Mouse (Mus musculus) layer of hippocampus, adult 9-10 months (tissue): Measurements from ENCODE around the gene Gm17455.

Source experiments
- DNase-seq: peaks from one replicate; pipeline ENCODE4 v3.0.0; 2022; ENCODE audit warnings: low spot score

Gm17455 gene

DNA sequence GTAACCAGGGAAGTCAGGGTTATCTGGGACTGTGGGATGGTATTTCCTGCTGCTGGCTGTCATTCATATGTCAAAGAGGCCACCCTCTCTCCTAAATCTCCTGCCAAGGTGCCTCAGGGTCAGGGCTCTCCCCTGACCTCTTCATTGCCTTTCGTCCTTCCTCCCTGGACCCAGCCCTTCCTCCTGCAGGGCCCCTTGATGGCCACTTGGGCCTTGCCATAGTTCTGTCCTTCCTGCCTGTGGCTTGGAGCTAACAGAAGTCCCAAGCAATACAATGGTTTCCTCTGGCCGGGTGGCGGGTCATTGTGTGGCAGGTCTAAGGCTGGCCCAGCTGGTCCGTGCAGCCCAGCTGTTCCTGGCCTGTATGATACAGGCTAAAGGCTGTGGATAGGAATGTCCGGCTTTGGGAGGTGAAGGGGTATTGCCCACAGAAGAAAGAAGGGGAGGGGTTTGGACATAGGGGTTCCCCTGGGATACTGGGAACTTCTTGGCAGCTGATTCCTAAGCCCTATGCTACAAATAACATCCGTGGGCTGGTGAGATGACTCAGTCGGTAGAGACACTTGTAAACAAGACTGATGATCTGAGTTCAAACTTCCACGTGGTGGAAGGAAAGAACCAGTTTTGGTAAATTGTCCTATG lies 25.5 kb upstream of the Gm17455 start:
- no peak for DNase-seq

DNA sequence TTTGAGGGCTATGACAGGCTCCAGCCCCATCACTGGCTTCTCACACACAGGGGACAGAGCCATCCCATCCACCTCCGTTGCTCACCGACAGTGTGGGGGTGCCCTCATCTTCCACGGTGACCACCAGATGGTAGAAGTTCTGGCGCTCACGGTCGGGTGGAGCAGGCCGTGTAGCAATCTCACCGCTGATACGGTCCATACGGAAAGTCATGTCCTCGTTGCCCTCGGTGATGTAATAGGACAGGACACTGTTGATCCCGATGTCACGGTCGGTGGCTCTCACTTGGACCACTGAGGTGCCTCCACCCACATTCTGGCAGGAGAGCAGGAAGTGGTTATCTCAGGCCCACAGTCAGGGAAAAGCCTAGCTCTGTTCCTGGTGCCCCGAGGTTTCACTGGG lies 22.8 kb upstream of the Gm17455 start:
- no peak for DNase-seq

DNA sequence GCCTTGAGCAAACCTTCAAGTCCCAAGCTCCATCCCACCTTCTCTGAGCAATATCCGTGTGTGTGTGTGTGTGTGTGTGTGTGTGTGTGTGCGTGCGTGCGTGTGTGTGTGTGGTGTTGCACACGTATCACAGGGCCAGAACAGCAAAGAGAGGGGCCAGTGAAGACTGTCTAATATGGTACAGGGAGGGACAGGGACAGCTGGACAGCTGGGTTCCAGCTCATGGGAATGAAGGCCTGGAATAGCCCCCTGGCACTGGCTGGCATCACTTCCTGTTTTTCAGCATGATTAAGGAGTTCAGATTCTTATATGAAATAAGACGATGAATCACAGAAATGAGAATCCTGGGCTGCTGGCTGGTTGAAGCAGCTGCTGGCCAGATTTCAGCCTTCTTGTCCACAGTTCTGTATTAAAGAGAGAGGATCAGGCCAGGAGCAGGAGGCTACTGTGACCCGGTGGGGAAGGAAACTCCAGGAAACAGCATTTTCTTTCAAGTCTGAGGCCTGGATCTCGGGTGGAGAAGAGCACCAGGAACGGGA lies 20.0 kb upstream of the Gm17455 start:
- DNase-seq, result no peak

DNA sequence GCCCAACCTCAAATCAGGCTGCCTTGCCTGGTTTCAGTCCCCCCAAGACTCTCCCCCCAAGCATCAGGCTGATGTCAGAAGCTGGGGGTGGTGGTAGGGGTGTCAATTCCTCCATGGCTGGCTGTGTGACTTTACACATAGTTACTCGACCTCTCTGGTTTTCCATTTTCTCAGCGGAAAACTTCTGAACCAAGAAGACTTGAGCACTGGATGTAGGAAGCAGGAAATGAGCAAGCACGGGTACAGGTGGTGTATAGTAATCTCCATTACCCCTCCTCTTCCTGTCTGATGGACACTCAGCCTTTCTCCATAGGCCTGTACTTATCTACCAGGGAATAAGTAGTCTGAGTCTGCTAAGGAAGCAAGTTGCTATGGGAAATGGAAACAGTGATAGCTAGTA lies 19.3 kb upstream of the Gm17455 start:
- no peak for DNase-seq

DNA sequence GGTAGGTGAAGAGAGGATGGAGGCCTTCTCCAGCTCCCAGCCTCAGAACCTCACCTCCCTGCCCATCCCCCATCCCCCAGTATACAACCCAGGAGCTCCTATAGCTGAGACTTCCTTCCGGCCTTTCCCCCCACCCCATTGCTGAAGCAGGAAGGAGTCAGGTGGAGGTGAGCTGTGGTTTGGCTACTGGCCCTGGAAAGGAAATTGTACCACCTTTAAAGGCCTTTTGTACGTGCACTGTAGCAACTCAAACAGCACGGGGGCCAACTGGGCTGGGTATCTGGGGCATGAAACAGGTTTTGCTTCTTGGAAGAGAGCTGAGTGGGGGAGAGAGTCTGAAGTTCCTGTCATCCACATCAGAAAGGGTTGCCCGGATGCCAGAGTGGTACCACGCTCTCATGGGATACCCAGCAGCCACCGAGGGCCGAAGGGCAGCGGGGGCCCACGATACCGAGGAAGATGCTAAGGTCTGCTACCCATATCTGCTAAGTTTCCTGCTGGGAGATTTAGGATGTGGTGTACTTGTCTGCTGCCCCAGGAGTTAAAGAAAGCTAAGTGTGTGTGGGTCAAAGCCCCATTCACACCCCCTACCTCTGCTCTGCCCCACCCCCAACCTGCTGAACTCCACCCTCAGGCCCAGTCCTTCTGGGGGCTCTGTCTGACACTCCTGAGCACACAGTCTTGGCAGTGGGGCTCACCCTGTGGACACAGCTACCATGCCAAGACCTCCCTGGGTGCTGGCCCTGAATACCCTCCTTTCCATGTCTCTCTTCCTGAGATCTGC lies 18.2 kb upstream of the Gm17455 start:
- no peak for DNase-seq

DNA sequence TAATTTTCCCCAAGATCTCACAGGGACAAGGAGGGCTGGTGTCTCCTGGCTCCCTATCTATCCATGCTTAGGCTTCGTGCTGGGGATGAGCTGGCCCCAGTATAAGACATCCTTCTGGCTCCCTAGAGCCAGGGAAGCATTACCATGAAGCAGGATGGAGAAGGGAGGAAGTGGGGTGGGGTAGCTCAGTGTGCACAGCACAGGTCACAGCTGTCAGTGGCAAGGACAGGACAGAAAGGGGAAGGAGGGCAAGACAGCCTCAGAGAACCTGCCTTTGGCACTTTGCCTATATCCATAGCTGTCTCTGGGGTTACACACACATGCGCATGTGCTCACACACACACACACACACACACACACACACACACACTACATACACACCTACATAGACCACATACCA lies 11.2 kb upstream of the Gm17455 start:
- DNase-seq, result no peak

DNA sequence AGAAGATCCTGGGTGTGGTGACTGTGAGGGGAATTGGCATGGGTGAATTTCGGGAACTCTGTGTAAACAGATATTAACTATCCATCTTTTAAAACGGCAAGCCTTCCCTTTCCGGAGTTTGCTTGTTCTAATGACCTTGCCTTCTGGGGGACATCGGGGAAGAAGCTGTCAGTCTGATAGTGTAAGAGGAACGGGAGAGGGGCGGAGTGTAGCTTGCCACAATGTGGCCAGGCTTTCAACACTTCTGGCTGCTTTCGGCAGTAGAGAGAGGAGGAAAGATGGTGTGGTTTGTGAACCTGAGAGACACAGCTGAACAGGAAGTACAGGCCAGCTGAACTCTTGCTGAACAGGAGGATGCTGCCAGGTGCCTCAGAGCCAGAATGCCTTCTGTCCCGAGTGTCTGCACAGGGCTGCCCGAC lies 10.1 kb upstream of the Gm17455 start:
- DNase-seq, result no peak

DNA sequence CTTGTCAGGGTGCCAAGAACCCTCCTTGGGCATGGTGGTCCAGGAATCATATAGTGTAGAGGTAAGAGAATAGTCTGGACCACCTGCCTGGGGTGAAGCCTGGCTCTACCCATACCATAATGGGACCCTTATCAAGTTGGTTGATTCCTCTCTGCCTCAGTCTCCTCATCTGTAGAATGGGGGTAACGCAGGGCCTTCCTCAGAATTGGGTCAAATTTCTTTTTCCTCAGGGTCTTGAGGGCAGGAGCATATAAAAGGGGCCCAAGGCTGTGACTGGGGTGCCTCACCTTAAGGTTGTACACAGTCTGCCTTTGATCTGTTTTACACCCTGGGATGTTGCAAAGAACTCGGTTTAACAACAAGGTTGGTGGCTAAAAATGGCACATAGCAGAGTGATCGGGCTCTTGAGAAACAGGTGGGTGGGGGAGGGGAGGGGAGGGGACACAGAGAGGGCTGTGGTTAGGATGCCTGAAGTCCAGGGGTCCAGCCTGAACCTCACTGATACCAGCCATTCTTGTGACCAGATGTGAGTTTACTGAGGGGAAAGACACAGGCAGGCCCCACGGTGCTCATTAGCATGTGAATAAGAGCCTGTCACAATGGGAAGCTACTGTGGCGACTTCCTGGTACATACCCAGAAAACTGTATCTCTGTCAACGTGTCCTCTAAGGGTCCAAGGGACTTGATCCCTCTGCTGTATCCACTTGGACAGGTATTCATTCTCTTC lies 9.2 kb upstream of the Gm17455 start:
- no peak for DNase-seq

DNA sequence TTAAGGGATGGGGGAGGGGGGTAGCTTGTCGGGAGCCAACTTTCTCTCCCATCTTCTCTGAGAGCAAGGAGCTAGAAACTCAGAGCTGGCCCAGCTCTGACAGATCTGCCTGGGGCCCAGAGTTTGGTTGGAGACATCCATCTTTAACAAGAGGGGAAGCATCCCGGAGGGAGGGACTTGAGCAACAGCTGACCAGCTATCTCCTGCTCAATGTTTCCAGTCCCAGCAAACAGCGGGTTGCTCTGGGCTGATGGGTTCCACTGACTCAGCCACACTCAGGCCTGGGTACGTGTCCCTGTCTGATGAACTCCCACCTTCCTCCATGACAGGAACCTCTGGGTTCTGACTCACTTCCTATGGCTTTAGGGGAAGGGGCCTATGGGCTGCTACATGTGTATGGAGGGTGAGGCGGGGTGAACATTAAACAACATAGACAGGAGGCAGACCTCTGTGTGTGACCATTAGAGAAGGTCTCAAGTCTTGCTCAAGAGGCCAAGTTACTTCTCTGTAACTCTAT lies 8.6 kb upstream of the Gm17455 start:
- no peak for DNase-seq

DNA sequence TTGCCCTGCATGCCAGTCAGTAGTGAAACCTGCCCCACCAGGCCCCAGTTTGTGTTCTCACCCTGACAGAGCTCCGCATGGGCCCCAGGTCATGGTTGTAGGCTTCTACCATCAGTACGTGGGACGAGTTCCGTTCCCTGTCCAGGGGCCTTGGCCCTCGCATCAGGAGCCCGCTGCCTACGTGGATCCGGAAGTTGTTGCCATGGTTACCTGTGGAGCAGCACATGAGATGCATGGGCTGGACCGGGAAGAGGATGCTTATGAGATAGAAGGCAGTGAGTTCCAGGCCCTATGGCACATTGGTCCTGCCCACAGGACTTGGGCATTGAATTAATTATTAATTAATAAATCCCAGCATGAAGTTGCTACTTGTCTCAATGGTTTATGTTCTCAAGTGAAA lies 7.9 kb upstream of the Gm17455 start:
- DNase-seq, result no peak

DNA sequence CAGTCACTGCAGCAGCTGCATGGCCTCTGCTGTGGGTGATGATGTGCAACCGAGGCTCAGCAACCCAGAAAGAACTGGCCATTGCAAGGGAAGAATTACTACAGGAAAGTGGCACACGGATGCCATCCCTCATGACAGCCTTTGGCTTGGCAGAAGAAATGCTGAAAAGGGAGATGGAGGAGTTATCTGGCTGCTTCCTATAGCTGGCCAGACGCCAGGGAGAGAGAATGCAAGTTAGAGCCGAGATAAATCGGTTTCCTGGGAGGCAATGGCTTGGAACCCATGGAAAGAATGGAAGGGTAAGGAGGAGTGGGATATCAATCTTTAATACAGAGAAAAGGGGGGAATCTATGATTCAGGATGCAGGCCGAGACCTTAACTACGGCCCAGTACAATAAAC lies 4.6 kb upstream of the Gm17455 start:
- DNase-seq, result no peak

DNA sequence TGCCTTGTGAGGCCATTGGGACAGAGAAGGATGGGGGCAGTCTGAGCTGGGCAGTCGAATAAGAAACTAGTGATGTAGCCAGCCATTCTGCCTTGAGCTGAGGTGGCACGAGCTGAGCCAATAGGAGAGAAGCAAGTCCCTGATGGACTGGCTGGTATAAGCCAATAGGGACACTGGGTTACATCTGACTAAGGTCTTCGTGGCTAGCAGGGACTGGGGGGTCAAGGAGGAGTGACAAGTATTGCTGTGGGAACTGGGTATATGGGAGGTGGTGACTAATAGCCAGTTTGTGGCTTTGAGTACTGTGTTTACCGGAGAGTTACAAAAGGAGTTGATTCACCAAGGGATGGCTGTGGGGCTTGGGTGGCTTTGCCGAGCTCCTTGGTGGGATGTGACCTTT lies 3.9 kb upstream of the Gm17455 start:
- no peak for DNase-seq

DNA sequence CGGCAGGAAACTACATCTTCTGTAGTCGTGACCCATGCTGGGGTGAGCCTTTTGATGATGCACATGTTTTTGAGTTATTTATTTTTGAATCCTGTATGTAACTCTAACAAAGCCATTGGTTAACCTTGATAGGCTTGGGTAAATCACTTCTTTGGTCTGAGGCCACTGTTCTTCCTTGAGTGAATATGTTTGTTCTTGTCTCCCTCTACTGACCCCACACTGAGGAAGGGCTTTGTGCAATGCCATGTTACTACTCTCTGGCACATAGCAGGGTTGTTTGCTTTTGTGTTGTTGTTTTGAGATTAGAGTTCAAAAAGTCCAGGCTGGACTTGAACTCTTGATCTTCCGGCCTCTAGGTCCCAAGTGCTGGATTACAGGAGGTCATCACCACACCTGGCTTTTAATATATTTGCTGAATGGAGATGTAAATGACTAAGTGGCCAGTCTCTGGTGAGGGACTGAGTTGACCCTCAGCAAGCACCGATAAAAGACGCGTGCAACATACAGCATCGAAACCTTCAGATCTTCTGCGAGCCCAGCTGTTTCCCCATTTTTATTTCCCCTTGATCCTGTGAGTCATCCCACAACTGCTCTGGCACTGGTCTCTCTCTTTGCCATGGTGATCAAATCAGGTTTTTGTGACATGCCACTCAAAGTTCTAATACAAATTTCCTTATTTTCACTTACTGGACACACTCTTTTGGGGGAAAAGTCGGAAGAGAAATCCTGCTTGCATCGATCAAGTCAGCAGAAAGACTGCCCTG lies 1.3 kb upstream of the Gm17455 start:
- no peak for DNase-seq

DNA sequence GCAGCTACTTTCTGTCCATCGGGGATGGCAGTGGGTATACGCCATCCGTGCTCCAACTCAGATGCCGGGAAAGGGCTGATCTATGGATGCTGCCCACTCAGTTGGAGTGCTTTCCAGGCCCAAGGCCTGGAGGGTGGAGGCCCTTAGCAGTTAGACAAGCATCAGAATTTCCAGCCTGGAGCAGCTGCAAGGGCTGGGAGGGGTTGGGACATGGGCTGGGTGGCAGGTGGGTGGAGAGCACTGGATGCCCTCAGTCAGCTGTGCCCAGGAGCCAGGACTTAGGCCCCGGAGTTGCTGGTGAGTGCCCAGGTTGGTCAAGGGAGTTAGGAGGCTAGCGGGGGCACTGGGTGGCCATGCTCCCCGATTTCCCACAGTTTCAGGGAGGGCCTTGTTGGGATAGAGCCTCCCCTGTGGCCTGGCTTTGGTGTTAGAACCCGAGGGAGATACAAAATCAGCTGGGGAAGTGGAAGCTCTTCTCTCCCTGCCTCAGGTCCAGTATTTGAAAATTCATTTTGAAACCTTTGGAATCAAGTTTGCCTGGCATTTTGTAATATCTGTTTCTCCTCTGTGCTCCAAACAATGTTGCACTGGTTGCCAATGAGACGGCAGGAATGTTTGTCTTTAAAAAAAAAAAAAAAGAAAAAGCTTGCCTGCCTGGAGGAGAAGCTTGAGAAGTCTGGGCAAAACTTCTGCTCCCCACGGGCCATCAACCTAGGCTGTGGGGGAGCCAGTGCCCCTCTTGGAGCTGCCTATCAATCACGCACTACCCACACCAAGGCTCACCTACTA lies 1.2 kb downstream of the Gm17455 start:
- DNase-seq, result no peak

DNA sequence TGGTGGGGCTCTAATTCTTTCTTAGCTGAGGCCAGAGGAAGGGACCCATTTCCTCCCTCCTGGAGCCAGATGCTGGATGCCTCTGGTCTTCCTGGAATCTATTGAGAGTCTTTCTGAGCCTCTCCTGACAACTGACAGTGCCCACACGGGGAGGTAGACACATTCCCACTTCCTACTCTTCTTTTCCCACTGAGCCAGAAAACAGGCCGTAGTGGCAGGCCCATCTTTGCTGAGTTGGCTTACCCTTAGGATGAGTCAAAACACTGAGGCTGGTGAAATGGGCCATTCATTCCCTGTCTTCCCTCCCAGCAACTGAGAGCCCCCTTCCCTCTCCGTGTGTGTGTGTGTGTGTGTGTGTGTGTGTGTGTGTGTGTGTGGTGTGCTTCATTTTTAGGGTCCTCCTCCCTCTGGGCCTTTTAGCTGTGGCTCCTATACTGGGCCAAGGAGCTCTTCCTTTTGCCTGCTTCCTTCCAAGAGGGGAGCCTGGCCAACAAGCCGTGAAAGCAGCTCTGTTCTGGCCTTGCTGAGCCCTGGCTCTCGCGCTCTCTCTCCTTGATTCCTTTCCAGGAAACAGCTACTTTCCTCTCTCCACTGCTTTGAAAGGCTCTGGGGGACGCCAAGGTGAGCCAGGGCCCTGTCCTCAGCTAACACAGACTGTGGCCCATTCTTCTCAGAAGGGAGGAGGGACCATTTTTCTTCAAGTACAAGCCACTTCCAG lies 6.1 kb downstream of the Gm17455 start:
- no peak for DNase-seq

DNA sequence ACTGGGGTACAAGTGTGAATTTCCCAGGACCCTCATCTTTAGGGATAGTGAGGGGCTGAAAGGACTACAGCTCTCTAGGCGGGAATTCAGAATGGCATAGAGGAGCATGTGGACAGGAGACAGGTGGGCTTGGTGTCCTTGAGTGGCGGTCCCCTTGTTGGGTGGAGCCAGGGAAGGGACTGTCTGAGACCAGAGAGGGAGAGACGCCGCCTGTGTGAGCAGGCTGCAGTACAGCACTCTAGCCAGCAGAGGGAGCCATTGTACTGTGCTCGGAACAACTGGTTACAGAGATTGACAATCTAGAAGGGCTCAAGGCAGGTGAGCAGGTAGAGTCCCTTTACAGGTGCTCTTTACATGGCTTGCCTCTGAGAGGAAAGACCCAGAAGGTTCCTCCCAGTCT lies 8.3 kb downstream of the Gm17455 start:
- DNase-seq, result peak; percentile 64

DNA sequence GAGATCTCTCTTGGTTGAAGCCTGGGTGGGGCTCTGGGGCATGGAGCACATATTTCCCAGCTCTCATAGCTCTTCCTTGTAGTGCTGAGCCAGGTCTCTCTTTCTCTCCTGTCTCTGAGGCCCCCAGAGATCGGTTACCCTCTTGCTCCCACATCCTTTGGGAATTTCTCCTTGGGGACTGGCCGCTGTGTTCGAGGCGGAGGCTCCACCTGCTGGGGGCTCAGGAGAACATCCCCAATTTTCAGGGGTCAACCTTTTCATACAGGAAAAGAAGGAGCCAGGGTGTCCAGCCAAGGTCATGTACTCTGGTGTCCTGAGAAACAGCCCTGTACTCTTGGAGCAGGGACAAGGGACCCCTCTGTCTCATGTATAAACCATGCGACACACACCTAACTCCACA lies 12.3 kb downstream of the Gm17455 start:
- no peak for DNase-seq

DNA sequence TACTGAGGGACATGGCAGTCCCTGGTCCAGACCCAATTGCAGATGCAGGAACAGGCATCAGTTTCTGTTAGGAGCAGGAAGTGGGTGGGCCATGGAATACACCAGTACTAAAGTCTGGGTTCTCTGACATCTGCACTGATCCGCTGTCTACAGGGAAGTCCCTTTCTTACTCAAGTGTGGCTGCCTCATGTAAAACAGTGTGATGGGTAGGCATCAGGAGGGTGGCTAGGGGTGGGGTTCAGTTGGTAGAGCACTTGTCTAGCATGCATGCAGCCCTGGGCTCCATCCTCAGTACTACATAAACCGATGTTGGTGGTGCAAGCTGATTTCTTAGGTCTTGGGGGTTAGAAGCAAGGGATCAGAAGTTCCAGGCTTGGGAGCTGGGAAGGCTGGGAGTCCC lies 14.2 kb downstream of the Gm17455 start:
- no peak for DNase-seq

DNA sequence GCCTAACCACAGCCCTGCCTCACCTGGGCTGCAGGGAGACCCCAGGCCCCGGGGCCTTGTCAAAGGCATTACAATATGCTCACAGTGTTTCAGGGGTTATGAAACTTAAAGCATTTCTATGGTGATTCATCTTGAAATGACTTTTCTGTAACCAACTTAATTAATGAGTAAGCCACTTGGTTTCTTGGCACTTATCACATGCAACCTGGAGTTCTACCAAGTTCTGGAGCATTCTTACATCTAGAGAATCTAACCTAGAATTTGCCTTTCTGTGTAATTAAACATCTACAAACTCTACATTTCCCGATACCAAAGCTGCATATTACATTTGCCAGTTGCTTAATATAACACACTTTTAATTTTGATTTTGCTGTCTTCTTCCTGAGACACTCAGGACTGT lies 17.5 kb downstream of the Gm17455 start:
- DNase-seq, result no peak

DNA sequence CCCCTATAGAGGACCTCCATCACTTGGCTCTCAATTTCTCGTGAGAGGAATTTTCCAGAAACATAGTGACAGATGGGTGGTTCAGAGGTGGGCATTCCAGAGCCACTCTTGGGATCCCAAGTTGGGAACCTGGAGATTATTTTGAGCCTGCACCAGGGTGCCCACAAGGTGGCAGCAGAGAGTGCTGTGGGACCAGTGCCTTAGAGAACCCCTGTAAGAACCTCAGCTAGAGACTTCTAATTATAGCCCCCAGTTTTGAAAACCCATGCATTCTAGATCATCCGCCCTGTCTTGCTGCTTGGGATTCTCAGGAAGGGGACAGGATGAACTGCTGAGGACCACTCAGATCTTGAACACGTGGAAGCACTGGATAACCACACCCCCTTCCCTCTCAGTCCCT lies 18.6 kb downstream of the Gm17455 start:
- DNase-seq, result peak; percentile 65

DNA sequence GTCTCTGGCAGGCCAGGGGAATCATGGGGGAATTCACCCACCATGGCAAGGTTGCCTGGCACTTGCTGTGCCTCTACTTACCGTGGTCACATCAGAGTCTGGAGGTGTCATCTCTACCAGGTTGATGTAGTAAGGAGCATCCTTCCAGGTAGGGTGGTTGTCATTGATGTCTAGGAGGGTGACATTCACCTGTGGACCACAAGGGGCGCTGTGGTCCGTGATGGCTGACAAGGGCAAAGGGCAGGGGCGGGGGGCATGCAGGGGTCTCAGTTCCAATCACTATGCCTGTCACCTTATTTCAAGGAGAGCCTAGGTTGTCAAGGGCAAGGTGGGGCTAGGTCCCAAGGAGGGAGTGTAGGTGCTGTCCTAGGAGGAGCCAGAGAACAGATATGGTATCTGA lies 20.1 kb downstream of the Gm17455 start:
- DNase-seq, result no peak
